Mouse (Mus musculus): ENCODE data around the gene Ctse.

- TF ChIP-seq POLR2A (IDR thresholded peaks at IDR 0.05; ENCODE audit: insufficient read depth, low read length) (no peak), CTCF (IDR thresholded peaks at IDR 0.05; ENCODE audit: low read depth, low read length) (peak; percentile 70)
Observed at GRCm38 (mm10) chr1:131714388-131715337, 76.6 kb downstream of the Ctse start.

All from ES-Bruce4 (cell line).